Comparison of ENCODE assay signal across 38 mouse cellular contexts in the genomic region with DNA sequence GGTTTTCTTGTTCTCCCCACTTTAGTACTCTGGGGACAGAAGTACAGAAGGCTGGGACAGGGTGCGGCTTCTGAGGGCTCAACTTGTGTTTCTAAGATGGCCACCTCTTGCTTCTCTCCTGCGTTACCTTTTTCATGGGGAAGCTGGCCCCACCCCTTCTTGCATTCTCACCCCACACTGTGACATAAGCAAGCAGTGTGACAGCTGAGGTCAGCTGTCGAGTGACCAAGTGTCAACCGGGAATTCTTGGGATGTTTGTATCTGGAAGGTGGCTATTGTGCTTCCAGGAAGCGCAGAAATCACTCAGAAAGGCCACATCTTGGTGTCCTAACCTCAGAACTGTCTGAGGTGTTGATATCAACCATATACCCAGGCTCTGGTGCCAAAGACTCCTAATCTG. TPM values are rescaled to one million over a fixed set of nuclear protein-coding genes. Genes with fewer than 3 reads are reported as not detected.
"Had no signal": no experiment of that assay in that cellular context is flagged by ENCODE, and none has a peak within 500 bp of the region (broad histone marks: within the 10 kb centered on the region; RNA-seq: fewer than 3 reads in every experiment).

No protein-coding gene starts in this region.

- H3K4me3 ChIP-seq: heart, embryonic 10.5 days; heart, embryonic 12.5 days; heart, embryonic 13.5 days; heart, embryonic 15.5 days; hindbrain, embryonic 10.5 days; hindbrain, embryonic 12.5 days; hindbrain, embryonic 13.5 days; hindbrain, embryonic 15.5 days; intestine, embryonic 15.5 days; layer of hippocampus, adult 2 months; left cerebral cortex, adult 2 months had no signal

- DNase-seq: heart, postnatal 10 days; heart, postnatal 14 days; heart, postnatal 36 days; heart, postnatal 4 days; kidney, adult 11 months; kidney, adult 18-20 months; kidney, adult 2 months; kidney, adult 8-10 months; kidney, adult 9 months; kidney, postnatal 10 days; kidney, postnatal 14 days; kidney, postnatal 36 days; kidney, postnatal 4 days; layer of hippocampus, adult 9-11 months; layer of hippocampus, postnatal 36 days had no signal

- H3K27ac ChIP-seq: heart, embryonic 13.5 days; heart, embryonic 15.5 days; hindbrain, embryonic 10.5 days; hindbrain, embryonic 12.5 days; hindbrain, embryonic 13.5 days; hindbrain, embryonic 14.5 days; hindbrain, embryonic 15.5 days; hindbrain, postnatal 0 days; intestine, embryonic 15.5 days; kidney, postnatal 0 days; layer of hippocampus, adult 2 months; left cerebral cortex, adult 2 months had no signal

- H3K9ac ChIP-seq: heart, embryonic 12.5 days; heart, embryonic 13.5 days; heart, embryonic 15.5 days; hindbrain, embryonic 12.5 days; hindbrain, embryonic 13.5 days; hindbrain, embryonic 14.5 days; hindbrain, embryonic 15.5 days; intestine, embryonic 15.5 days had no signal

- H3K9me3 ChIP-seq: heart, embryonic 10.5 days; heart, embryonic 12.5 days; heart, embryonic 13.5 days; heart, embryonic 15.5 days; hindbrain, embryonic 10.5 days; hindbrain, embryonic 12.5 days; hindbrain, embryonic 13.5 days; hindbrain, embryonic 15.5 days; intestine, embryonic 15.5 days had no signal

- H3K4me2 ChIP-seq: heart, embryonic 11.5 days; heart, embryonic 12.5 days; heart, embryonic 13.5 days; heart, embryonic 15.5 days; hindbrain, embryonic 12.5 days; hindbrain, embryonic 13.5 days; hindbrain, embryonic 14.5 days; hindbrain, embryonic 15.5 days; intestine, embryonic 15.5 days had no signal

- ATAC-seq: hindbrain, embryonic 16.5 days; hindbrain, postnatal 0 days; inflammation-experienced regulatory T-cells, adult 6 months; intestine, embryonic 15.5 days; intestine, embryonic 16.5 days; intestine, postnatal 0 days had no signal

- H3K36me3 ChIP-seq: heart, embryonic 10.5 days; heart, embryonic 12.5 days; heart, embryonic 13.5 days; heart, embryonic 15.5 days; hindbrain, embryonic 10.5 days; hindbrain, embryonic 12.5 days; hindbrain, embryonic 13.5 days; hindbrain, embryonic 15.5 days; intestine, embryonic 15.5 days had no signal

- H3K27me3 ChIP-seq: hindbrain, embryonic 15.5 days; intestine, embryonic 15.5 days had no signal

RNA-seq across cellular contexts. Expression of a gene that starts 40.3 kb away (rescaled TPM):
- total RNA-seq: hematopoietic stem cell, adult 5-6 weeks; layer of hippocampus, adult 18-20 months; layer of hippocampus, postnatal 14 days; layer of hippocampus, postnatal 25 days; layer of hippocampus, postnatal 36 days had no signal
- polyA plus RNA-seq: inflammation-experienced regulatory T-cells, adult 6 months had no signal

RNA-seq across cellular contexts. Expression of a gene that starts 52.1 kb away (rescaled TPM):
- total RNA-seq: hematopoietic stem cell, adult 5-6 weeks had no signal
- polyA plus RNA-seq: inflammation-experienced regulatory T-cells, adult 6 months had no signal
